Mouse (Mus musculus) CH12.LX (cell line): ENCODE measurements at regions not wholly inside any gene's neighbourhood (a gene's known extent, or its start where the extent isn't known, plus 50 kb on each side); places are given as distances from the start of the nearest gene placed in this dataset.

Experiments
- DNase-seq: peaks from one replicate; pipeline ENCODE4 v3.0.0-alpha.2; 2013; ENCODE audit errors: extremely low read depth
- H3K27ac ChIP-seq: 2 replicates; pipeline ENCODE4 v1.5.1; 2012; ENCODE audit warnings: low read depth, mild to moderate bottlenecking, control low read depth, moderate library complexity; ENCODE audit not compliant: insufficient read depth
- H3K27me3 ChIP-seq: replicated peaks from 2 replicates; pipeline ENCODE3; 2012; ENCODE audit warnings: inconsistent platforms
- H3K36me3 ChIP-seq, 2 experiments: replicated peaks in 1 of 2; 2 replicates each; pipeline versions ENCODE3 to v1.6.1; 2012; ENCODE audit warnings: inconsistent platforms in 1 of 2, low read length in 1 of 2, mild to moderate bottlenecking in 1 of 2, mixed read lengths in 1 of 2, moderate library complexity in 1 of 2; ENCODE audit not compliant: control insufficient read depth in 1 of 2, insufficient read depth in 1 of 2
- H3K4me1 ChIP-seq, 2 experiments: 2 replicates each; pipeline ENCODE4 v1.6.1; 2012; ENCODE audit warnings: inconsistent platforms in 1 of 2, moderate library complexity in 1 of 2; ENCODE audit not compliant: insufficient read depth in 2 of 2, control insufficient read depth in 1 of 2
- H3K4me2 ChIP-seq: 2 replicates; pipeline ENCODE4 v1.6.1; 2012; ENCODE audit warnings: low read depth, mild to moderate bottlenecking, control low read depth; ENCODE audit not compliant: poor library complexity, insufficient read depth, severe bottlenecking
- H3K4me3 ChIP-seq, 3 experiments: fragments of 150-350 bp in 1 of 3; sonication (generic) in 1 of 3; replicated peaks in 1 of 3; 2 replicates each; pipeline versions ENCODE3 to v1.5.1; 2011 to 2012; ENCODE audit warnings: low read depth in 2 of 3, low read length in 2 of 3, mild to moderate bottlenecking in 2 of 3, moderate library complexity in 2 of 3, control low read depth in 1 of 3, improper control_type of control experiment in 1 of 3, inconsistent platforms in 1 of 3, mixed read lengths in 1 of 3; ENCODE audit not compliant: poor library complexity in 1 of 3
- H3K79me2 ChIP-seq: replicated peaks from 2 replicates; pipeline ENCODE4 v1.6.1; 2012; ENCODE audit warnings: mild to moderate bottlenecking, moderate library complexity; ENCODE audit not compliant: control insufficient read depth, poor library complexity, insufficient read depth, severe bottlenecking; ENCODE audit errors: extremely low read depth
- H3K9ac ChIP-seq: 2 replicates; pipeline ENCODE4 v1.6.1; 2012; ENCODE audit warnings: low read depth, mild to moderate bottlenecking, control low read depth, moderate library complexity; ENCODE audit not compliant: insufficient read depth
- H3K9me3 ChIP-seq: replicated peaks from 2 replicates; pipeline ENCODE3; 2012; ENCODE audit warnings: low read length, inconsistent platforms, mixed read lengths
- BHLHE40 ChIP-seq: IDR thresholded peaks from 2 replicates; pipeline ENCODE4 v1.6.1; 2011; ENCODE audit warnings: mild to moderate bottlenecking, low read depth, low read length, improper control_type of control experiment
- CHD1 ChIP-seq: IDR thresholded peaks from 2 replicates; pipeline ENCODE4 v1.6.1; 2012; ENCODE audit warnings: low read depth, low read length, improper control_type of control experiment, inconsistent platforms
- CTCF ChIP-seq, 2 experiments: IDR thresholded peaks in 1 of 2; conservative IDR thresholded peaks in 1 of 2; 2 replicates each; pipeline ENCODE4 v1.5.1; 2011 to 2012; ENCODE audit warnings: low read depth in 2 of 2, low read length in 2 of 2, improper control_type of control experiment in 1 of 2, inconsistent platforms in 1 of 2, mild to moderate bottlenecking in 1 of 2, moderate library complexity in 1 of 2
- EP300 ChIP-seq: IDR thresholded peaks from 2 replicates; pipeline ENCODE4 v1.6.1; 2011; ENCODE audit warnings: low read length, improper control_type of control experiment
- ETS1 ChIP-seq: conservative IDR thresholded peaks from 2 replicates; pipeline ENCODE4 v1.6.1; 2012; ENCODE audit warnings: low read depth, mild to moderate bottlenecking, inconsistent platforms, low read length, improper control_type of control experiment, moderate library complexity
- GABPA ChIP-seq: IDR thresholded peaks from 2 replicates; pipeline ENCODE4 v1.6.1; 2012; ENCODE audit warnings: low read depth, low read length, improper control_type of control experiment, inconsistent platforms; ENCODE audit not compliant: insufficient replicate concordance
- HCFC1 ChIP-seq: IDR thresholded peaks from 2 replicates; pipeline ENCODE4 v1.6.1; 2012; ENCODE audit warnings: low read depth, mild to moderate bottlenecking, inconsistent platforms, low read length, improper control_type of control experiment
- KAT2A ChIP-seq: IDR thresholded peaks from 2 replicates; pipeline ENCODE4 v1.6.1; 2012; ENCODE audit warnings: low read length, improper control_type of control experiment, inconsistent platforms; ENCODE audit not compliant: insufficient replicate concordance
- MAFK ChIP-seq: IDR thresholded peaks from 2 replicates; pipeline ENCODE4 v1.6.1; 2011; ENCODE audit warnings: low read length, improper control_type of control experiment; ENCODE audit not compliant: insufficient replicate concordance
- MEF2A ChIP-seq: IDR thresholded peaks from 2 replicates; pipeline ENCODE4 v1.6.1; 2014; ENCODE audit warnings: low read depth, mild to moderate bottlenecking, inconsistent platforms, low read length, improper control_type of control experiment, borderline replicate concordance
- MXI1 ChIP-seq: IDR thresholded peaks from 2 replicates; pipeline ENCODE4 v1.6.1; 2011; ENCODE audit warnings: mild to moderate bottlenecking, low read depth, low read length, improper control_type of control experiment
- MYC ChIP-seq: IDR thresholded peaks from 2 replicates; pipeline ENCODE4 v1.6.1; 2011; ENCODE audit warnings: low read depth, mild to moderate bottlenecking, improper control_type of control experiment, low read length
- NELFE ChIP-seq: IDR thresholded peaks from 2 replicates; pipeline ENCODE4 v1.6.1; 2011; ENCODE audit warnings: low read depth, low read length, improper control_type of control experiment
- NRF1 ChIP-seq: IDR thresholded peaks from 2 replicates; pipeline ENCODE4 v1.6.1; 2014; ENCODE audit warnings: low read depth, mild to moderate bottlenecking, inconsistent platforms, low read length, improper control_type of control experiment, moderate library complexity
- POLR2A ChIP-seq: IDR thresholded peaks from 2 replicates; pipeline ENCODE4 v1.6.1; 2011; ENCODE audit warnings: low read depth, mild to moderate bottlenecking, improper control_type of control experiment, low read length
- SIN3A ChIP-seq: IDR thresholded peaks from 2 replicates; pipeline ENCODE4 v1.6.1; 2012; ENCODE audit warnings: low read length, improper control_type of control experiment, inconsistent platforms
- TBP ChIP-seq: conservative IDR thresholded peaks from 2 replicates; pipeline ENCODE4 v1.6.1; 2011; ENCODE audit warnings: low read depth, low read length, improper control_type of control experiment
- UBTF ChIP-seq: IDR thresholded peaks from 2 replicates; pipeline ENCODE4 v1.6.1; 2012; ENCODE audit warnings: low read depth, mild to moderate bottlenecking, inconsistent platforms, low read length, improper control_type of control experiment, moderate library complexity
- USF1 ChIP-seq: IDR thresholded peaks from 2 replicates; pipeline ENCODE4 v1.6.1; 2014; ENCODE audit warnings: low read depth, mild to moderate bottlenecking, inconsistent platforms, low read length, improper control_type of control experiment
- ZC3H11A ChIP-seq: IDR thresholded peaks from 2 replicates; pipeline ENCODE4 v1.6.1; 2012; ENCODE audit warnings: low read depth, mild to moderate bottlenecking, inconsistent platforms, low read length, improper control_type of control experiment
- ZKSCAN1 ChIP-seq: IDR thresholded peaks from 2 replicates; pipeline ENCODE4 v1.6.1; 2012; ENCODE audit warnings: low read depth, inconsistent platforms, low read length, improper control_type of control experiment, borderline replicate concordance
- dilution Hi-C: fragments of 300-500 bp; cut with MboI; formaldehyde crosslinking; loops from 2 replicates; pipeline ENCODE4 v1.14.3; 2020; ENCODE audit warnings: low sequenced_read_pairs; ENCODE audit not compliant: extremely low pct_unique_long_range_greater_than_20kb, extremely low pct_ligation_motif_present
- in situ Hi-C: fragments of 300-500 bp; cut with MboI; formaldehyde crosslinking; loops from 3 replicates; pipeline ENCODE4 v1.14.3; 2019; ENCODE audit warnings: low sequenced_read_pairs, low pct_ligation_motif_present, low pct_unique_long_range_greater_than_20kb, mixed read lengths

DNA sequence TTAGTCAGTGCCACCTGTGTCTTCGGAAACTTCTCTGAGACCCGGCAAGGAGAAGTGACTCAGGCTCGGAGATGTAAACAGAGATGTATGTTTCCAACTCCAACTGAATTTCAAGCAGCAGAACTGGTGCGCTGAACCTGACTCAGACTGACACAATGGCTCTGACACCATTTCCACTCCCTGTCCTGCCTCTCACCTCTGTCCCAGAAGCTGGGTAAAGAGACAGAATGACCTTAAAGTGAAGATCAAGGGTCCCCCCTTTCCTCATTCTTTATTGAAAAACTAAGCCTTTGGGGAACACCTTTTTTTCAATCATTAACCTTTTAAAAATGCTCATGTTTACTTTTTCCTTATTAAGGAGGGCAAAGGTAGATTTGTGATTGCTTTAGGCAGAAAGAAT is 979.4 kb upstream of the Lcorl start:
- Histone ChIP-seq H3K36me3 (no peaks in the 10 kb centered on the region), H3K4me3 (no peak overlapping the region), H3K27me3 (no peaks in the 10 kb centered on the region), H3K4me2 (no peak overlapping the region), H3K4me1 (no peaks in the 10 kb centered on the region), H3K9me3 (peaks cover 33% of the 10 kb centered on the region), H3K9ac (no peak overlapping the region), H3K27ac (no peak overlapping the region), H3K79me2 (no peaks in the 10 kb centered on the region)
- dilution Hi-C loops = no loop called here
- no peak for TF ChIP-seq KAT2A
- no peak for TF ChIP-seq POLR2A
- no peak for TF ChIP-seq HCFC1
- no peak for TF ChIP-seq NRF1
- no peak for TF ChIP-seq MYC
- no peak for TF ChIP-seq BHLHE40
- no peak for TF ChIP-seq TBP
- TF ChIP-seq MAFK = no peak
- no peak for TF ChIP-seq ETS1
- TF ChIP-seq SIN3A = no peak
- TF ChIP-seq NELFE = no peak
- no peak for TF ChIP-seq USF1
- no peak for TF ChIP-seq CTCF (conservative IDR thresholded peaks at IDR 0.05 in 1 of 2, IDR thresholded peaks at IDR 0.05 in 1 of 2; ENCODE audit: low read depth in 2 of 2, low read length in 2 of 2)
- TF ChIP-seq ZC3H11A = no peak
- TF ChIP-seq GABPA = no peak
- no peak for TF ChIP-seq EP300
- TF ChIP-seq MXI1 = no peak
- no peak for TF ChIP-seq MEF2A
- TF ChIP-seq CHD1 = no peak
- in situ Hi-C loops = no loop called here
- no peak for DNase-seq

DNA sequence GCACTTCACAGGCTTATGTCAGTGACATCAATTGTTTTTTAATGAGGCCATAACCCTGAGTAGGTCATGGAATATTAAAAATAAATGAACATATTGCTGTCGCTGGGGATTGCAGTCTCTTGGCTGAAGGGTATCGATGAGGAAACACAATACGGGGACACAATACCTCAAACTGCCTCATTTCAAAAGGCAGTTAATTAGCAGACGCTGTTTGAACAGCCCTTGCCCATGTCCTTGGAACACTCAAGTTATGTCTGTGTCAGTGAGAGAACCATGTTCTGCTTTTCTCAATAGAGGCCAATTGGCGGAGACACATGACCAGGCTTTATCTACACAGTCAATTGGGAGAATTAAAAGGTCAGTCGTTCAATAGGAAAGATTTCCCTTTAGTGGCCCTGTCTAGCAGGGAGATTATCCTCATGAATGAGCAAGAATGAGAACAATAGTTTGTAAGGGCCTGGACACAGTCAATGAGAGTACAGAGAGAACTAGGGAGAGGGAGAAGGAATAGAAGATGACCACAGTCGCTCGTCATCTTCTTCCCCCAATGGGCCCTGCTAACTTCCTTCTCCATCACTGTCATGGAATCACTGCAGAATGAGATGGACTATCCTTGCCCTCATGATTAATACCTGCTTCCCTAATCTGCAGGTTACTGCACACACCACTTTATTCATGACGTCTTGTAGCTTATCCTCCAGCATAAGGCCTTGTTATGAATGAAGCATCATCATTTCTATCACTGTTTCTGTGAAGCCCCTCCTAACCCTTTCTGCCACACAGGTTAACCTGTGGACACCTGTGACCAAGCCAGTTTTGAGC is 973.6 kb upstream of the Lcorl start:
- Histone ChIP-seq H3K9ac (no peak overlapping the region), H3K4me2 (no peak overlapping the region), H3K4me3 (no peak overlapping the region), H3K4me1 (no peaks in the 10 kb centered on the region), H3K9me3 (peaks cover 42% of the 10 kb centered on the region), H3K79me2 (no peaks in the 10 kb centered on the region), H3K27me3 (no peaks in the 10 kb centered on the region), H3K27ac (no peak overlapping the region), H3K36me3 (no peaks in the 10 kb centered on the region)
- in situ Hi-C loops (no loop called here), dilution Hi-C loops (no loop called here)
- no peak for DNase-seq
- no peak for TF ChIP-seq SIN3A
- no peak for TF ChIP-seq MYC
- TF ChIP-seq EP300 = no peak
- no peak for TF ChIP-seq UBTF
- TF ChIP-seq ZKSCAN1 = no peak
